Comparison of ENCODE assay signal across 10 mouse cellular contexts in genomic region chr3:17847609-17848008, GRCm38 (mm10).
DNase-seq lines count a peak whose midpoint lies in the region; ATAC-seq lines count a peak whose summit lies in the region.
"Had no signal": no experiment of that assay in that cellular context is flagged by ENCODE, and none has a peak within 500 bp of the region (broad histone marks: within the 10 kb centered on the region; RNA-seq: fewer than 3 reads in every experiment).

No protein-coding gene starts in this region.

- no peak for DNase-seq in frontal cortex, postnatal 10 days (ENCODE audit: low spot score in 2 of 2)
- peak; percentile 15 to 22 for DNase-seq in cerebellum, postnatal 36 days
- peak; percentile 23 to 30 for DNase-seq in layer of hippocampus, postnatal 25 days (ENCODE audit: extremely low spot score in 1 of 2, low spot score in 1 of 2)
- peak; percentile 46 for DNase-seq in telencephalon, adult 2 months (ENCODE audit: low read depth, low spot score)
- no peak for DNase-seq in embryo, embryonic 10.5 days (ENCODE audit: low spot score)
- DNase-seq in thymus, postnatal 10 days (ENCODE audit: low spot score in 2 of 2), result no peak
- DNase-seq: gastrocnemius, postnatal 36 days; thymus, adult 18-20 months had no signal

- peak; percentile 90 for ATAC-seq in frontal cortex, adult (ENCODE audit: low TSS enrichment)
- ATAC-seq: intestine, postnatal 0 days had no signal

Comparison
In these comparisons a context has a peak if more than half of its experiments do, and no peak if none do; other contexts are left out.
1. DNase-seq: peak in cerebellum, postnatal 36 days (2 of 2), layer of hippocampus, postnatal 25 days (2 of 2) and telencephalon, adult 2 months (single experiment); none in frontal cortex, postnatal 10 days (0 of 2), embryo, embryonic 10.5 days (single experiment) and thymus, postnatal 10 days (0 of 2).